Mouse (Mus musculus): ENCODE measurements around the gene Asns. TPM values are rescaled to one million over a fixed set of nuclear protein-coding genes. Genes with fewer than 3 reads are reported as not detected.
A peak's percentile ranks its signal among the peaks of the same experiment; 100 is the strongest.

Gene Asns
- 103 TPM for polyA plus RNA-seq (2021)

- no peaks in the 10 kb centered on the region for H3K27me3 ChIP-seq
- TF ChIP-seq CTCF (IDR thresholded peaks at IDR 0.05), result no peak
- POLR2A ChIA-PET, result no interaction called here
- in situ Hi-C loops (cut with MboI; ENCODE audit: low pct_unique_long_range_greater_than_20kb), result no loop called here
- DNase-seq (ENCODE audit: low read depth, low spot score) (no peak), ATAC-seq (peak; percentile 97)
- CTCF ChIA-PET, result interaction anchor here (2.1 kb wide), 1 partner anchor 14 kb away, joined by 6 read pairs; no protein-coding TSS in a partner anchor
Measured at GRCm38 (mm10) chr6:7692884-7693585, at the start of gene Asns. Asns (minus strand) TSS chr6:7693254.

DNA sequence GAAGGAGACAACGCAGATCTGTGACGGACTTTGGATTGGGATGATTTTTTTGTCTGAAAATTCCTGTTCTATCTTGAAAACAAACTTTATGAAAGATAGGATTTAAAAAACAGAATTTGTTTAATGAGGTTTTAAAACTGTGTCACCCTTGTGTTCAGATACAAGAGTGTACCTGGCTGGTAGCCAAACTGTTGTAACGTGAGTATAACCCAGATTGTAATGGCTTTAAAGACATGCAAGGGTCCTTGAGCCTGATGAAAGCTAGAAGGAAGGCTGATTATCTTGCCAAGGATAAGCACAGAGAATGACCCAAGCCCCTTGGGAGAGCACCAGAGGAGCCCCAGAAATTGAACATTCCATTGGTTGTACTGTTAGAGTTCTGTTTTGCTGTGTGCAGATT is 48.7 kb upstream of the Asns start:
- no peaks in the 10 kb centered on the region for H3K27me3 ChIP-seq
- ChIA-PET POLR2A (no interaction called here), CTCF (interaction anchor here (0.8 kb wide), 1 partner anchor 11 kb away, joined by 3 read pairs; no protein-coding TSS in a partner anchor)
- in situ Hi-C loops (cut with MboI; ENCODE audit: low pct_unique_long_range_greater_than_20kb), result no loop called here
- no peak for DNase-seq (ENCODE audit: low read depth, low spot score)
- no peak for TF ChIP-seq CTCF (IDR thresholded peaks at IDR 0.05)
- ATAC-seq, result no peak

DNA sequence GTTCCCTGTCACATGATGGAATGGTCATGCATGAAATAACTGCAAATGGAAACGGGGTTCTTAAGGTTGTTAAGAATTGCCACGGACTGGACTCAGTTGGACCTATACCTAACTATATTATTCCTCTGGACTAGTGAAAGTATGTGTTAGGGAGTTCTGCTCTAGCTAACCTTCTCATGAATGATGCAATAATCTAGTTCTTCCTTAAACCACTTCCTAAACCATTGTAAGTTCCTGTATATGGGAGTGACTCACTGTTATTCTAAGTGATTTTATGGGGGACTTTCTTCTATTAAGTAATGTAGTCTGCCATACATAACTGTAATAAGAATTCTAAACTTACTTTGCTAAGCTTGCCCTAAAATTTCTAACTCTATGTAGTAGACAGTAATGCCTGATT is 44.8 kb upstream of the Asns start:
- ChIA-PET POLR2A (no interaction called here), CTCF (interaction anchor here (0.9 kb wide), 1 partner anchor 349 kb away, joined by 3 read pairs; no protein-coding TSS in a partner anchor)
- DNase-seq (ENCODE audit: low read depth, low spot score) (no peak), ATAC-seq (no peak)
- in situ Hi-C loops (cut with MboI; ENCODE audit: low pct_unique_long_range_greater_than_20kb), result loop anchor here (10.0 kb wide), 4 partner anchors 247 to 997 kb away; no protein-coding TSS in a partner anchor
- no peaks in the 10 kb centered on the region for H3K27me3 ChIP-seq
- TF ChIP-seq CTCF (IDR thresholded peaks at IDR 0.05), result no peak

GRCm38 (mm10) chr6:7732754-7733708 is 40.0 kb upstream of the Asns start:
- in situ Hi-C loops (cut with MboI; ENCODE audit: low pct_unique_long_range_greater_than_20kb), result loop anchor here (10.0 kb wide), 4 partner anchors 252 to 1002 kb away; no protein-coding TSS in a partner anchor
- DNase-seq (ENCODE audit: low read depth, low spot score) (peak; percentile 17), ATAC-seq (no peak)
- no peaks in the 10 kb centered on the region for H3K27me3 ChIP-seq
- CTCF ChIA-PET, result interaction anchor here (1.1 to 4.1 kb wide), 2 partner anchors 115 to 353 kb away, joined by 3 to 16 read pairs; no protein-coding TSS in a partner anchor
- POLR2A ChIA-PET, result no interaction called here
- peak; percentile 82 for TF ChIP-seq CTCF (IDR thresholded peaks at IDR 0.05)

GRCm38 (mm10) chr6:7732097-7732496 is 39.0 kb upstream of the Asns start:
- CTCF ChIA-PET, result interaction anchor here (1.1 to 4.1 kb wide), 2 partner anchors 116 to 354 kb away, joined by 3 to 16 read pairs; no protein-coding TSS in a partner anchor
- in situ Hi-C loops (cut with MboI; ENCODE audit: low pct_unique_long_range_greater_than_20kb), result loop anchor here (10.0 kb wide), 4 partner anchors 253 to 1003 kb away; no protein-coding TSS in a partner anchor
- no peak for ATAC-seq
- DNase-seq (ENCODE audit: low read depth, low spot score), result no peak
- TF ChIP-seq CTCF (IDR thresholded peaks at IDR 0.05), result no peak
- H3K27me3 ChIP-seq, result no peaks in the 10 kb centered on the region
- POLR2A ChIA-PET, result no interaction called here

- ChIA-PET CTCF (no interaction called here), POLR2A (no interaction called here)
- no peaks in the 10 kb centered on the region for H3K27me3 ChIP-seq
- TF ChIP-seq CTCF (IDR thresholded peaks at IDR 0.05), result no peak
- ATAC-seq, result no peak
- no peak for DNase-seq (ENCODE audit: low read depth, low spot score)
- in situ Hi-C loops (cut with MboI; ENCODE audit: low pct_unique_long_range_greater_than_20kb), result no loop called here
Measured at GRCm38 (mm10) chr6:7729128-7729527, 36.1 kb upstream of the Asns start.

DNA sequence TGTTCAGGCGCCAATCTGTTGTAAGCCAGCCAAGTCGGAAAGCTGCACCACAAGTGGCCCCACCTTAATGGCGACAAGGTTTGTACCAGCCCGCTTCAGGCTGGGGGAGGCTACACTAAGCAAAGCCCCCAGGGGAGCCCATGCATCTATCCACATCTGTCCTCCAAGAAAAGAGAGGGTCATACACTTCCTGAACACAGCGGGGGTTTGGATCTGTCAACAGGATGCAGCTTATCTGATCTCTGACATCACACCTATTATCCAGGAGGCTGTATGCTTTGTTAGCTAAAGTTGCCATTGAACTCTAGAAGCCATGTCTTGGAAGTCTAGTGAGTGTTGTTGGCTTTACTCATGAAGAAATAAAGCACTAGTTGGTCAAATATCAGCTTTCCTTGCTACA is 35.2 kb upstream of the Asns start:
- in situ Hi-C loops (cut with MboI; ENCODE audit: low pct_unique_long_range_greater_than_20kb), result no loop called here
- POLR2A ChIA-PET, result no interaction called here
- no peaks in the 10 kb centered on the region for H3K27me3 ChIP-seq
- no peak for ATAC-seq
- no peak for DNase-seq (ENCODE audit: low read depth, low spot score)
- no peak for TF ChIP-seq CTCF (IDR thresholded peaks at IDR 0.05)
- CTCF ChIA-PET, result no interaction called here

DNA sequence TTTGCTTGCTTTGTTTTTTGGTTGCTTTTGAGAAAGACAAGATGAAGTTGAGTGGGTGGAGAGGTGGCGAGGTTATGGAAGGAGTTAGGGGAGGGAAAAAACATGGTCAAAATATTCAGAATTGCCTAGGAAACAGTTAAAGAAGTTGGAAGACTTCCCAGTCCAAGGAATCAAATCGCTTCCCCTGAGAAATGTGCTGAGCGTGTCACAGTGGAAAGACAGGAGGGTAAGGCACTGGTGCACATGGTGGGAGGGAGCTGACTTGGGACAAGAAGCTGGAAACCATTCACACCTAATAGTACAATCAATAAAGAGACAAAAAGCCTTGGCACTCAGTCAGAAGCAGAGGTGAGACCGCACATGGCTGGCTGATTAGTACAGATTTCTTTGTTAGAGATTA is 23.2 kb upstream of the Asns start:
- H3K27me3 ChIP-seq, result peaks cover 15% of the 10 kb centered on the region
- in situ Hi-C loops (cut with MboI; ENCODE audit: low pct_unique_long_range_greater_than_20kb), result no loop called here
- DNase-seq (ENCODE audit: low read depth, low spot score) (no peak), ATAC-seq (no peak)
- POLR2A ChIA-PET, result no interaction called here
- TF ChIP-seq CTCF (IDR thresholded peaks at IDR 0.05), result no peak
- CTCF ChIA-PET, result no interaction called here

DNA sequence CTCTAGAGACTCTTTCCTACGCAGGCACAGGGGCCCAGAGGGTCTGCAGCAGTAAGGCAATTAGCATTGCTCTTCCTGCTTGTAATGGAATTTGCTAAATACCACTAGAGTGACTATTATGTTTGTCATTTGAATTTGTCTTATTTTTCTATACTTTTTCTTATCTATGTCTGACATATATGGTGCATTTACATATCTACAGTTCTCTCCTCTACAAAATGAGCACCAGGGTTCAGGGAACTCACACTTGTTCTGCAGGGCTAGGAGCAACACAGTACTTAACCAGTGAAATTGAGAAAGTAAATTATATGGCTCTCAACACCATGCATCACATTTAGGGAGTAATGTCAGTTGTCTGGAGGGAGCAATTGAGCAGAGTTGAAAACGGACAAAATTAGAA is 21.2 kb upstream of the Asns start:
- no peak for TF ChIP-seq CTCF (IDR thresholded peaks at IDR 0.05)
- in situ Hi-C loops (cut with MboI; ENCODE audit: low pct_unique_long_range_greater_than_20kb), result no loop called here
- ChIA-PET CTCF (no interaction called here), POLR2A (no interaction called here)
- peaks cover 20% of the 10 kb centered on the region for H3K27me3 ChIP-seq
- ATAC-seq (no peak), DNase-seq (ENCODE audit: low read depth, low spot score) (no peak)

GRCm38 (mm10) chr6:7711837-7712330 is 18.8 kb upstream of the Asns start:
- DNase-seq (ENCODE audit: low read depth, low spot score), result no peak
- ChIA-PET POLR2A (no interaction called here), CTCF (no interaction called here)
- no peak for ATAC-seq
- H3K27me3 ChIP-seq, result peaks cover 20% of the 10 kb centered on the region
- TF ChIP-seq CTCF (IDR thresholded peaks at IDR 0.05), result no peak
- in situ Hi-C loops (cut with MboI; ENCODE audit: low pct_unique_long_range_greater_than_20kb), result no loop called here
